Mouse (Mus musculus) limb, embryonic 13.5 days (tissue): ENCODE results near the gene Hnf4a. TPM values are rescaled to one million over a fixed set of nuclear protein-coding genes. Genes with fewer than 3 reads are reported as not detected.

ENCODE experiments used
- ATAC-seq: fragments of 200-750 bp; cut with Nextera tagmentation; 2 replicates; pipeline ENCODE4 v1.8.0; 2017; ENCODE audit warnings: low read depth, moderate number of reproducible peaks, moderate TSS enrichment; ENCODE audit not compliant: low FRiP score
- H3K27ac ChIP-seq: fragments of 300-500 bp; sonication (generic); 2 replicates; pipeline ENCODE4 v1.5.1; 2015; ENCODE audit warnings: inconsistent platforms, mild to moderate bottlenecking, moderate library complexity
- H3K27me3 ChIP-seq: fragments of 300-500 bp; sonication (generic); 2 replicates; pipeline ENCODE4 v1.6.1; 2015; ENCODE audit warnings: mild to moderate bottlenecking, inconsistent platforms
- H3K36me3 ChIP-seq: fragments of 300-500 bp; sonication (generic); 2 replicates; pipeline ENCODE4 v1.6.1; 2015; ENCODE audit warnings: inconsistent platforms, mild to moderate bottlenecking, moderate library complexity
- H3K4me1 ChIP-seq: fragments of 300-500 bp; sonication (generic); 2 replicates; pipeline ENCODE4 v1.6.1; 2015; ENCODE audit warnings: inconsistent platforms
- H3K4me2 ChIP-seq: fragments of 300-500 bp; sonication (generic); replicated peaks from 2 replicates; pipeline ENCODE4 v1.6.1; 2015; ENCODE audit warnings: inconsistent platforms, mild to moderate bottlenecking, moderate library complexity
- H3K4me3 ChIP-seq: fragments of 300-500 bp; sonication (generic); 2 replicates; pipeline ENCODE4 v1.5.1; 2015; ENCODE audit warnings: moderate library complexity, mild to moderate bottlenecking, inconsistent platforms
- H3K9ac ChIP-seq: fragments of 300-500 bp; sonication (generic); 2 replicates; pipeline ENCODE4 v1.6.1; 2015; ENCODE audit warnings: mild to moderate bottlenecking, inconsistent platforms
- H3K9me3 ChIP-seq: fragments of 300-500 bp; sonication (generic); 2 replicates; pipeline ENCODE4 v1.6.1; 2016; ENCODE audit warnings: inconsistent platforms
- WGBS: fragments of 180-500 bp; shearing (Covaris S2); methylation state at CpG from one replicate; pipeline ENCODE4 v1.1.7; 2015; 5-methylcytosine and 5-hydroxymethylcytosine counted together
- polyA plus RNA-seq: library from polyadenylated mRNA; unstranded; fragments of >200 nt; fragmentation: Nextera tagmentation; extraction: Ambion mirVana; gene quantifications from 2 replicates; pipeline ENCODE4 v1.2.1, GENCODE M21; 2015

Gene Hnf4a
- polyA plus RNA-seq, 1 experiment from 2014 or later: not detected

- Histone ChIP-seq H3K4me3 (no peak overlapping the region), H3K4me2 (no peak overlapping the region), H3K27ac (no peak overlapping the region), H3K9ac (no peak overlapping the region), H3K9me3 (no peaks in the 10 kb centered on the region), H3K4me1 (no peaks in the 10 kb centered on the region), H3K27me3 (peaks cover 11% of the 10 kb centered on the region), H3K36me3 (no peaks in the 10 kb centered on the region)
- ATAC-seq: no peak
- WGBS: 79% methylated on average over 13 of the region's 13 CpGs
Measured at GRCm38 (mm10) chr2:163539321-163540040, 32.9 kb downstream of the Hnf4a start.

- Histone ChIP-seq H3K27me3 (peaks cover 8% of the 10 kb centered on the region), H3K36me3 (no peaks in the 10 kb centered on the region), H3K4me3 (no peak overlapping the region), H3K9ac (no peak overlapping the region; the same call in 1 of the 2 replicates), H3K27ac (no peak overlapping the region), H3K4me2 (no peak overlapping the region), H3K9me3 (no peaks in the 10 kb centered on the region), H3K4me1 (no peaks in the 10 kb centered on the region)
- 76% methylated on average over 9 of the region's 9 CpGs for WGBS
- no peak for ATAC-seq
Measured at GRCm38 (mm10) chr2:163540231-163541117, 33.9 kb downstream of the Hnf4a start.

GRCm38 (mm10) chr2:163541568-163542182 is 35.1 kb downstream of the Hnf4a start:
- H3K4me2 ChIP-seq: no peak overlapping the region
- H3K9ac ChIP-seq: no peak overlapping the region
- no peaks in the 10 kb centered on the region for H3K36me3 ChIP-seq
- H3K27ac ChIP-seq: no peak overlapping the region
- ATAC-seq: no peak
- no peaks in the 10 kb centered on the region for H3K27me3 ChIP-seq
- H3K9me3 ChIP-seq: no peaks in the 10 kb centered on the region
- no peaks in the 10 kb centered on the region for H3K4me1 ChIP-seq
- no peak overlapping the region for H3K4me3 ChIP-seq
- WGBS: 72% methylated on average over 10 of the region's 10 CpGs

- ATAC-seq: no peak
- Histone ChIP-seq H3K36me3 (no peaks in the 10 kb centered on the region), H3K9ac (no peak overlapping the region), H3K4me3 (no peak overlapping the region), H3K27me3 (no peaks in the 10 kb centered on the region), H3K9me3 (no peaks in the 10 kb centered on the region), H3K4me1 (no peaks in the 10 kb centered on the region), H3K27ac (no peak overlapping the region), H3K4me2 (no peak overlapping the region)
- 84% methylated on average over 10 of the region's 10 CpGs for WGBS
Measured at GRCm38 (mm10) chr2:163542674-163543073, 36.1 kb downstream of the Hnf4a start.

- H3K4me3 ChIP-seq: no peak overlapping the region
- no peak overlapping the region for H3K27ac ChIP-seq
- WGBS: 73% methylated on average over 14 of the region's 14 CpGs
- H3K36me3 ChIP-seq: no peaks in the 10 kb centered on the region
- H3K4me2 ChIP-seq: no peak overlapping the region
- no peaks in the 10 kb centered on the region for H3K4me1 ChIP-seq
- H3K9ac ChIP-seq: no peak overlapping the region
- H3K27me3 ChIP-seq: no peaks in the 10 kb centered on the region
- no peak for ATAC-seq
- H3K9me3 ChIP-seq: no peaks in the 10 kb centered on the region
Measured at GRCm38 (mm10) chr2:163546623-163547318, 40.2 kb downstream of the Hnf4a start.

- Histone ChIP-seq H3K27ac (no peak overlapping the region), H3K9ac (no peak overlapping the region), H3K9me3 (no peaks in the 10 kb centered on the region), H3K27me3 (no peaks in the 10 kb centered on the region), H3K4me2 (no peak overlapping the region), H3K4me1 (no peaks in the 10 kb centered on the region), H3K36me3 (no peaks in the 10 kb centered on the region), H3K4me3 (no peak overlapping the region)
- no peak for ATAC-seq
- WGBS: 81% methylated on average over 6 of the region's 6 CpGs
Measured at GRCm38 (mm10) chr2:163548822-163549221, 42.2 kb downstream of the Hnf4a start.

- no peak for ATAC-seq
- no peak overlapping the region for H3K27ac ChIP-seq
- H3K36me3 ChIP-seq: no peaks in the 10 kb centered on the region
- H3K4me3 ChIP-seq: no peak overlapping the region
- H3K27me3 ChIP-seq: no peaks in the 10 kb centered on the region
- H3K9me3 ChIP-seq: no peaks in the 10 kb centered on the region
- H3K4me2 ChIP-seq: no peak overlapping the region
- H3K4me1 ChIP-seq: no peaks in the 10 kb centered on the region
- no peak overlapping the region for H3K9ac ChIP-seq
- WGBS: 46% methylated on average over 6 of the region's 6 CpGs
Measured at GRCm38 (mm10) chr2:163549786-163550185, 43.2 kb downstream of the Hnf4a start.

GRCm38 (mm10) chr2:163552518-163552929 is 45.9 kb downstream of the Hnf4a start:
- H3K36me3 ChIP-seq: no peaks in the 10 kb centered on the region
- no peak for ATAC-seq
- 47% methylated on average over 8 of the region's 8 CpGs for WGBS
- H3K4me3 ChIP-seq: no peak overlapping the region
- no peak overlapping the region for H3K27ac ChIP-seq
- no peaks in the 10 kb centered on the region for H3K9me3 ChIP-seq
- no peak overlapping the region for H3K9ac ChIP-seq
- H3K27me3 ChIP-seq: no peaks in the 10 kb centered on the region
- H3K4me2 ChIP-seq: no peak overlapping the region
- H3K4me1 ChIP-seq: no peaks in the 10 kb centered on the region

- no peak overlapping the region for H3K9ac ChIP-seq
- no peak overlapping the region for H3K27ac ChIP-seq
- WGBS: 62% methylated on average over 4 of the region's 4 CpGs
- no peaks in the 10 kb centered on the region for H3K9me3 ChIP-seq
- no peak overlapping the region for H3K4me3 ChIP-seq
- H3K4me1 ChIP-seq: no peaks in the 10 kb centered on the region
- no peaks in the 10 kb centered on the region for H3K27me3 ChIP-seq
- no peak for ATAC-seq
- H3K36me3 ChIP-seq: no peaks in the 10 kb centered on the region
- no peak overlapping the region for H3K4me2 ChIP-seq
Measured at GRCm38 (mm10) chr2:163554425-163554982, 47.9 kb downstream of the Hnf4a start.

GRCm38 (mm10) chr2:163554996-163555395 is 48.4 kb downstream of the Hnf4a start:
- no peak for ATAC-seq
- H3K4me2 ChIP-seq: no peak overlapping the region

GRCm38 (mm10) chr2:163555417-163555816 is 48.8 kb downstream of the Hnf4a start:
- Histone ChIP-seq H3K4me3 (no peak overlapping the region), H3K27me3 (no peaks in the 10 kb centered on the region), H3K36me3 (no peaks in the 10 kb centered on the region), H3K9me3 (no peaks in the 10 kb centered on the region), H3K4me2 (no peak overlapping the region), H3K27ac (no peak overlapping the region), H3K9ac (no peak overlapping the region), H3K4me1 (no peaks in the 10 kb centered on the region)
- WGBS: 80% methylated on average over 13 of the region's 13 CpGs
- ATAC-seq: no peak

More at GRCm38 (mm10) chr2:163554996-163555395, 48.4 kb downstream of the Hnf4a start:
- no peak overlapping the region for H3K4me3 ChIP-seq
- no peaks in the 10 kb centered on the region for H3K36me3 ChIP-seq
- no peaks in the 10 kb centered on the region for H3K27me3 ChIP-seq
- WGBS: 78% methylated on average over 6 of the region's 6 CpGs
- no peaks in the 10 kb centered on the region for H3K4me1 ChIP-seq
- H3K27ac ChIP-seq: no peak overlapping the region
- no peak overlapping the region for H3K9ac ChIP-seq
- H3K9me3 ChIP-seq: no peaks in the 10 kb centered on the region
